Mouse (Mus musculus) c-Kit-negative CD71-positive TER-119-positive erythroid progenitor cells, embryonic 14.5 days (primary cell): ENCODE results near the gene Tbc1d8b.

Experiments used
- DNase-seq: peaks from one replicate; pipeline ENCODE4 v3.0.0-alpha.2; 2013; ENCODE audit warnings: low read depth, low spot score

Tbc1d8b gene

GRCm38 (mm10) chrX:139779401-139779800 lies 94.6 kb downstream of the Tbc1d8b start:
- DNase-seq: no peak

GRCm38 (mm10) chrX:139780988-139781387 lies 96.2 kb downstream of the Tbc1d8b start:
- DNase-seq: no peak

- no peak for DNase-seq
Observed at GRCm38 (mm10) chrX:139781563-139781962, 96.8 kb downstream of the Tbc1d8b start.

- DNase-seq: no peak
Observed at GRCm38 (mm10) chrX:139782278-139783044, 97.7 kb downstream of the Tbc1d8b start, which contains the start of gene Ripply1. Gene Ripply1 (minus strand): TSS chrX:139782353.

GRCm38 (mm10) chrX:139783045-139783422 lies 98.2 kb downstream of the Tbc1d8b start:
- no peak for DNase-seq

GRCm38 (mm10) chrX:139785764-139786163 lies 101.0 kb downstream of the Tbc1d8b start:
- no peak for DNase-seq

- DNase-seq: no peak
Observed at GRCm38 (mm10) chrX:139794072-139794845, 109.5 kb downstream of the Tbc1d8b start.

- no peak for DNase-seq
Observed at GRCm38 (mm10) chrX:139796037-139796436, 111.2 kb downstream of the Tbc1d8b start.

- DNase-seq: no peak
Observed at GRCm38 (mm10) chrX:139797875-139798274, 113.1 kb downstream of the Tbc1d8b start.

GRCm38 (mm10) chrX:139799953-139800352 lies 115.2 kb downstream of the Tbc1d8b start:
- DNase-seq: no peak

- DNase-seq: no peak
Observed at GRCm38 (mm10) chrX:139800406-139800878, 115.6 kb downstream of the Tbc1d8b start, which contains the start of gene Cldn2. Gene Cldn2 (plus strand): TSS chrX:139800828.
